Mouse (Mus musculus): ENCODE measurements around the gene Nt5c2. TPM values are rescaled to one million over a fixed set of nuclear protein-coding genes. Genes with fewer than 3 reads are reported as not detected.

Gene Nt5c2
- polyA plus RNA-seq, 1 experiment, result 50.5 TPM

DNA sequence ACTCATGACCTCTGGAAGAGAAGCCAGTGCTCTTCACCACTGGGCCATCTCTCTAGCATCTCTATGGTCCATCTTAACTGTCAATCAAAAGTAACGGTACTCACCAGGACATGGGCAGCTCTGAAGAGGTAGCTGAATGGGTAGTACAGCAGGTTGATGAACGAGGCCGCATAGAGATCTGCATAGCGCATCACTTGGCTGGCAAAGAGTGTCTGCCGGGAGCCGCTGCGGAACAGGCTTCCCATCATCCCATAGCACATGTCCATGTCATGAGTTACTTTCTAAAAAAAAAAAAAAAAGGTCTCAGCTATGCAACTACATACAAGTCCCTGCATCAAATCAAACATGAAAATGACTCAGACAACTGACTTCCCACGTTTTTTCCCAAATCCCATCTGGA lies 125.3 kb downstream of the Nt5c2 start:
- peaks cover 4% of the 10 kb centered on the region; the same call in 1 of the 2 replicates for H3K4me1 ChIP-seq (ENCODE audit: control insufficient read depth, insufficient read depth, low read length)
- no peak overlapping the region for H3K4me3 ChIP-seq (ENCODE audit: insufficient read depth, low read length)
- TF ChIP-seq CTCF (IDR thresholded peaks at IDR 0.05; ENCODE audit: borderline replicate concordance, insufficient read depth, low read length) (no peak), POLR2A (IDR thresholded peaks at IDR 0.05; ENCODE audit: low read depth, low read length) (no peak)
- no peak overlapping the region for H3K27ac ChIP-seq (ENCODE audit: insufficient read depth, low read length)

- no peak overlapping the region for H3K27ac ChIP-seq (ENCODE audit: insufficient read depth, low read length)
- no peak overlapping the region for H3K4me3 ChIP-seq (ENCODE audit: insufficient read depth, low read length)
- peaks cover 4% of the 10 kb centered on the region; the same call in 1 of the 2 replicates for H3K4me1 ChIP-seq (ENCODE audit: control insufficient read depth, insufficient read depth, low read length)
- no peak for TF ChIP-seq POLR2A (IDR thresholded peaks at IDR 0.05; ENCODE audit: low read depth, low read length)
Measured at GRCm38 (mm10) chr19:46887811-46888527, 127.0 kb downstream of the Nt5c2 start.

GRCm38 (mm10) chr19:46886826-46887225 lies 128.1 kb downstream of the Nt5c2 start:
- Histone ChIP-seq H3K4me1 (ENCODE audit: control insufficient read depth, insufficient read depth, low read length) (peaks cover 4% of the 10 kb centered on the region; the same call in 1 of the 2 replicates), H3K4me3 (ENCODE audit: insufficient read depth, low read length) (no peak overlapping the region), H3K27ac (ENCODE audit: insufficient read depth, low read length) (no peak overlapping the region)
- TF ChIP-seq POLR2A (IDR thresholded peaks at IDR 0.05; ENCODE audit: low read depth, low read length), result no peak
- no peak for TF ChIP-seq CTCF (IDR thresholded peaks at IDR 0.05; ENCODE audit: borderline replicate concordance, insufficient read depth, low read length)

DNA sequence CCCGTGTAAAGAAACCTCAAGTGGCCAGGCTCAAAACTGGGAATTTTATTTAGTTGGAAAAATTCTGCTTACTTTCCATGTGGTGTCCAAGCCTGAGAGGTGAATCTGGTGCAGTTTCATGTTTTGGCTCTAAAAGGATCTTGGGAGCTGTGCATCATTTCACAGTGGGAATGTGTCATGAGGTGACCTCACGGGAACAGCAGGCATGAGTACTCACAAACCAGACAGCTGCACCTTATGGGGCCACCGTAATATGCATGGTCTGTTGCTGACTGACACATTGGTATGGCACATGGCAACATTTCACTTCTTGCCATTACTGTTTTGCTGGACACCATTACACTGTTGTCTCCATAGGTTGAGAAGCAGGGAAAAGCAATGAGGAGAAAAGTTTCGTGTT lies 129.6 kb downstream of the Nt5c2 start:
- H3K4me1 ChIP-seq (ENCODE audit: control insufficient read depth, insufficient read depth, low read length), result peaks cover 4% of the 10 kb centered on the region; the same call in 1 of the 2 replicates
- H3K4me3 ChIP-seq (ENCODE audit: insufficient read depth, low read length), result no peak overlapping the region
- TF ChIP-seq POLR2A (IDR thresholded peaks at IDR 0.05; ENCODE audit: low read depth, low read length) (no peak), CTCF (IDR thresholded peaks at IDR 0.05; ENCODE audit: borderline replicate concordance, insufficient read depth, low read length) (no peak)
- H3K27ac ChIP-seq (ENCODE audit: insufficient read depth, low read length), result peak overlapping the region; percentile 43

DNA sequence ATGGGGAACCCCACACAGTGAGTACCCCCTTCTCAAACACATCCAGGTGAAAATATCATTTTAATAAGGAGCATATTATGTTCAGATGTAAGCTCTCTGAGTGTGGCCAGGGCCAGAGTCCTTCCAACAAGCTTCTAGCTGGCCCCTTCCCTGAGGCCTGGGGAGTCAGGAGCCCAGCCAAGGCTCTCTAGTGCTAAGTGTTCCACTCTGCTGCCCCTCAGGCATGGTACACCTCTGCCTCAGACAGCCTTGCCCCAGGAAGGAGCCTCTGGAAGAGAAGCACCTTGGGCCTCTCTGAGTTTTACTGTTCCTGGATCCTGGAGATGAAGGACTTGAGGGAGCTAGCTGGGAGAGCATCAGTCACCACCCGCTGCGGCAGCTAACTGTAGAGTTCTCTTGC lies 135.1 kb downstream of the Nt5c2 start:
- TF ChIP-seq CTCF (IDR thresholded peaks at IDR 0.05; ENCODE audit: borderline replicate concordance, insufficient read depth, low read length), result no peak
- no peak for TF ChIP-seq POLR2A (IDR thresholded peaks at IDR 0.05; ENCODE audit: low read depth, low read length)
- H3K4me3 ChIP-seq (ENCODE audit: insufficient read depth, low read length), result no peak overlapping the region
- H3K4me1 ChIP-seq (ENCODE audit: control insufficient read depth, insufficient read depth, low read length), result no peaks in the 10 kb centered on the region
- H3K27ac ChIP-seq (ENCODE audit: insufficient read depth, low read length), result no peak overlapping the region

DNA sequence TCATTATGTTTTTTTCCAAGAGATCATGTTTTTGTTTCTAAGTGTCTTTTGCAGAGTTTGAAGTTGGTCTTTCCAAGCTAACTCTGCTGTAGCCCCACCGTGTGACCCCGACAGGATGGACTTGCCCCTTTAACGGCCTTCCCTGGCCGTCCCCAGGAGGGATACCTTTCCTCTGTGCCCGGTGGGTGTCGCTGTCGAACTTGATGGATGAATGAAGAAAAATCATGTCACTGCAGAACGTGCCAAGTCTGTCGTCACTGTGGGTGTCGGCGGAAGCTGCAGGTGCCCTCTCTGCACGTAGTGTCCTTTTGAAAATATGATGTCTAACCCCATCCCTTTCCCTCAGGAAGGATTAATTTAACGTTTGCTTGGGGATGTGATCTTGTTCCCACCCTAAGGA lies 136.6 kb downstream of the Nt5c2 start:
- Histone ChIP-seq H3K27ac (ENCODE audit: insufficient read depth, low read length) (no peak overlapping the region), H3K4me1 (ENCODE audit: control insufficient read depth, insufficient read depth, low read length) (no peaks in the 10 kb centered on the region), H3K4me3 (ENCODE audit: insufficient read depth, low read length) (no peak overlapping the region)
- TF ChIP-seq CTCF (IDR thresholded peaks at IDR 0.05; ENCODE audit: borderline replicate concordance, insufficient read depth, low read length), result no peak
- no peak for TF ChIP-seq POLR2A (IDR thresholded peaks at IDR 0.05; ENCODE audit: low read depth, low read length)

- no peak overlapping the region for H3K27ac ChIP-seq (ENCODE audit: insufficient read depth, low read length)
- TF ChIP-seq POLR2A (IDR thresholded peaks at IDR 0.05; ENCODE audit: low read depth, low read length) (no peak), CTCF (IDR thresholded peaks at IDR 0.05; ENCODE audit: borderline replicate concordance, insufficient read depth, low read length) (no peak)
- no peaks in the 10 kb centered on the region for H3K4me1 ChIP-seq (ENCODE audit: control insufficient read depth, insufficient read depth, low read length)
- H3K4me3 ChIP-seq (ENCODE audit: insufficient read depth, low read length), result no peak overlapping the region
Measured at GRCm38 (mm10) chr19:46877886-46878285, 137.1 kb downstream of the Nt5c2 start.

- Histone ChIP-seq H3K4me3 (ENCODE audit: insufficient read depth, low read length) (no peak overlapping the region), H3K27ac (ENCODE audit: insufficient read depth, low read length) (no peak overlapping the region), H3K4me1 (ENCODE audit: control insufficient read depth, insufficient read depth, low read length) (no peaks in the 10 kb centered on the region)
- TF ChIP-seq POLR2A (IDR thresholded peaks at IDR 0.05; ENCODE audit: low read depth, low read length), result no peak
- peak; percentile 93 for TF ChIP-seq CTCF (IDR thresholded peaks at IDR 0.05; ENCODE audit: borderline replicate concordance, insufficient read depth, low read length)
Measured at GRCm38 (mm10) chr19:46875790-46876189, 139.2 kb downstream of the Nt5c2 start.

GRCm38 (mm10) chr19:46873924-46874323 lies 141.0 kb downstream of the Nt5c2 start:
- TF ChIP-seq POLR2A (IDR thresholded peaks at IDR 0.05; ENCODE audit: low read depth, low read length) (no peak), CTCF (IDR thresholded peaks at IDR 0.05; ENCODE audit: borderline replicate concordance, insufficient read depth, low read length) (no peak)
- Histone ChIP-seq H3K4me1 (ENCODE audit: control insufficient read depth, insufficient read depth, low read length) (no peaks in the 10 kb centered on the region), H3K27ac (ENCODE audit: insufficient read depth, low read length) (no peak overlapping the region), H3K4me3 (ENCODE audit: insufficient read depth, low read length) (no peak overlapping the region)

GRCm38 (mm10) chr19:46871651-46872050 lies 143.3 kb downstream of the Nt5c2 start:
- H3K27ac ChIP-seq (ENCODE audit: insufficient read depth, low read length), result no peak overlapping the region
- TF ChIP-seq CTCF (IDR thresholded peaks at IDR 0.05; ENCODE audit: borderline replicate concordance, insufficient read depth, low read length), result no peak
- no peak for TF ChIP-seq POLR2A (IDR thresholded peaks at IDR 0.05; ENCODE audit: low read depth, low read length)
- H3K4me3 ChIP-seq (ENCODE audit: insufficient read depth, low read length), result no peak overlapping the region
- H3K4me1 ChIP-seq (ENCODE audit: control insufficient read depth, insufficient read depth, low read length), result no peaks in the 10 kb centered on the region
